Mouse (Mus musculus) forebrain, embryonic 11.5 days (tissue): Measurements from ENCODE around the gene Fam124a. TPM values are rescaled to one million over a fixed set of nuclear protein-coding genes. Genes with fewer than 3 reads are reported as not detected.

Experiments
- ATAC-seq: fragments of 200-750 bp; cut with Nextera tagmentation; replicated peaks from 2 replicates; pipeline ENCODE4 v1.8.0; 2017; ENCODE audit warnings: moderate TSS enrichment; ENCODE audit not compliant: low FRiP score
- DNase-seq: peaks from one replicate; pipeline ENCODE4 v3.0.0-alpha.2; 2017; ENCODE audit warnings: low spot score
- H3K27ac ChIP-seq: fragments of 300-500 bp; sonication (generic); 2 replicates; pipeline ENCODE4 v1.5.1; 2014; ENCODE audit warnings: low read depth, low read length
- H3K27me3 ChIP-seq: fragments of 300-500 bp; sonication (generic); 2 replicates; pipeline ENCODE4 v1.6.1; 2014; ENCODE audit warnings: mild to moderate bottlenecking, low read length, mixed read lengths; ENCODE audit not compliant: control insufficient read depth, insufficient read depth
- H3K36me3 ChIP-seq: fragments of 300-500 bp; sonication (generic); 2 replicates; pipeline ENCODE4 v1.6.1; 2014; ENCODE audit warnings: mild to moderate bottlenecking, low read length, moderate library complexity, mixed read lengths; ENCODE audit not compliant: control insufficient read depth, insufficient read depth
- H3K4me1 ChIP-seq: fragments of 300-500 bp; sonication (generic); replicated peaks from 2 replicates; pipeline ENCODE4 v1.6.1; 2014; ENCODE audit warnings: low read length, mixed read lengths; ENCODE audit not compliant: control insufficient read depth, insufficient read depth
- H3K4me2 ChIP-seq: fragments of 300-500 bp; sonication (generic); 2 replicates; pipeline ENCODE4 v1.6.1; 2014; ENCODE audit warnings: low read depth, mild to moderate bottlenecking, low read length, moderate library complexity, mixed read lengths; ENCODE audit not compliant: severe bottlenecking
- H3K4me3 ChIP-seq: fragments of 300-500 bp; sonication (generic); 2 replicates; pipeline ENCODE4 v1.5.1; 2014; ENCODE audit warnings: low read depth, low read length
- H3K9ac ChIP-seq: fragments of 300-500 bp; sonication (generic); 2 replicates; pipeline ENCODE4 v1.6.1; 2014; ENCODE audit warnings: low read length
- H3K9me3 ChIP-seq: fragments of 300-500 bp; sonication (generic); 2 replicates; pipeline ENCODE4 v1.6.1; 2016; ENCODE audit warnings: low read length, mixed read lengths; ENCODE audit not compliant: control insufficient read depth
- WGBS: fragments of 180-500 bp; shearing (Covaris S2); extraction: QIAGEN DNeasy Blood & Tissue Kit; methylation state at CpG from one replicate; pipeline ENCODE4 v1.1.7; 2014; 5-methylcytosine and 5-hydroxymethylcytosine counted together
- polyA plus RNA-seq: library from polyadenylated mRNA; unstranded; fragments of >200 nt; fragmentation: Nextera tagmentation; extraction: Ambion mirVana; gene quantifications from 2 replicates; pipeline ENCODE4 v1.2.1, GENCODE M21; 2014

Gene Fam124a
- polyA plus RNA-seq, 1 experiment from 2014 or later: 9.2 TPM

GRCm38 (mm10) chr14:62655996-62656395 lies 100.5 kb downstream of the Fam124a start:
- Histone ChIP-seq H3K4me3 (no peak overlapping the region), H3K4me1 (no peaks in the 10 kb centered on the region), H3K4me2 (no peak overlapping the region), H3K27me3 (no peaks in the 10 kb centered on the region), H3K9me3 (no peaks in the 10 kb centered on the region), H3K27ac (no peak overlapping the region), H3K9ac (no peak overlapping the region), H3K36me3 (no peaks in the 10 kb centered on the region)
- ATAC-seq (no peak), DNase-seq (no peak)
- WGBS: 85% methylated on average over 7 of the region's 7 CpGs

- no peak overlapping the region for H3K9ac ChIP-seq
- no peaks in the 10 kb centered on the region for H3K36me3 ChIP-seq
- H3K4me3 ChIP-seq: no peak overlapping the region
- WGBS: 83% methylated on average over 3 of the region's 3 CpGs
- no peaks in the 10 kb centered on the region for H3K27me3 ChIP-seq
- no peaks in the 10 kb centered on the region for H3K9me3 ChIP-seq
- no peaks in the 10 kb centered on the region for H3K4me1 ChIP-seq
- no peak overlapping the region for H3K27ac ChIP-seq
- no peak for ATAC-seq
- no peak for DNase-seq
- H3K4me2 ChIP-seq: no peak overlapping the region
Measured at GRCm38 (mm10) chr14:62657469-62657868, 101.9 kb downstream of the Fam124a start.

Other genes with a start within 250 kb of the Fam124a start
- gene Gucy1b2, start 99.4 kb upstream of the Fam124a start, polyA plus RNA-seq: 0.52 and 1.1 TPM in 2 replicates
- gene Gm4131, start 11.2 kb downstream of the Fam124a start, polyA plus RNA-seq: not detected in 2 replicates
- not detected in 2 replicates for gene Serpine3, start 107.9 kb downstream of the Fam124a start, polyA plus RNA-seq
- gene Ints6, start 205.4 kb downstream of the Fam124a start, polyA plus RNA-seq: 34.3 and 34.6 TPM in 2 replicates